Mouse (Mus musculus) embryonic facial prominence, embryonic 12.5 days (tissue): Measurements from ENCODE around the gene Tnrc6c. TPM values are rescaled to one million over a fixed set of nuclear protein-coding genes. Genes with fewer than 3 reads are reported as not detected.

Experiments used
- ATAC-seq: fragments of 200-750 bp; cut with Nextera tagmentation; 2 replicates; pipeline ENCODE4 v1.8.0; 2017; ENCODE audit not compliant: insufficient number of reproducible peaks, insufficient read depth, low FRiP score, low TSS enrichment
- H3K27ac ChIP-seq: fragments of 300-500 bp; sonication (generic); 2 replicates; pipeline ENCODE4 v1.5.1; 2016; ENCODE audit warnings: mild to moderate bottlenecking
- H3K27me3 ChIP-seq: fragments of 300-500 bp; sonication (generic); 2 replicates; pipeline ENCODE4 v1.6.1; 2016; ENCODE audit warnings: mild to moderate bottlenecking, moderate library complexity
- H3K36me3 ChIP-seq: fragments of 300-500 bp; sonication (generic); 2 replicates; pipeline ENCODE4 v1.6.1; 2016; ENCODE audit warnings: mild to moderate bottlenecking
- H3K4me1 ChIP-seq: fragments of 300-500 bp; sonication (generic); 2 replicates; pipeline ENCODE4 v1.6.1; 2016
- H3K4me2 ChIP-seq: fragments of 300-500 bp; sonication (generic); replicated peaks from 2 replicates; pipeline ENCODE4 v1.6.1; 2016; ENCODE audit warnings: mild to moderate bottlenecking, moderate library complexity
- H3K4me3 ChIP-seq: fragments of 300-500 bp; sonication (generic); 2 replicates; pipeline ENCODE4 v1.5.1; 2016; ENCODE audit warnings: mild to moderate bottlenecking
- H3K9ac ChIP-seq: fragments of 300-500 bp; sonication (generic); 2 replicates; pipeline ENCODE4 v1.6.1; 2016; ENCODE audit warnings: mild to moderate bottlenecking, moderate library complexity
- H3K9me3 ChIP-seq: fragments of 300-500 bp; sonication (generic); 2 replicates; pipeline ENCODE4 v1.6.1; 2016; ENCODE audit warnings: mild to moderate bottlenecking, moderate library complexity
- WGBS: fragments of 180-500 bp; shearing (Covaris S2); methylation state at CpG from one replicate; pipeline ENCODE4 v1.1.7; 2016; 5-methylcytosine and 5-hydroxymethylcytosine counted together
- polyA plus RNA-seq: library from polyadenylated mRNA; unstranded; fragments of >200 nt; fragmentation: Nextera tagmentation; extraction: Ambion mirVana; gene quantifications from 2 replicates; pipeline ENCODE4 v1.2.1, GENCODE M21; 2016

Gene Tnrc6c
- 23.9 and 26.1 TPM in 2 replicates for polyA plus RNA-seq

DNA sequence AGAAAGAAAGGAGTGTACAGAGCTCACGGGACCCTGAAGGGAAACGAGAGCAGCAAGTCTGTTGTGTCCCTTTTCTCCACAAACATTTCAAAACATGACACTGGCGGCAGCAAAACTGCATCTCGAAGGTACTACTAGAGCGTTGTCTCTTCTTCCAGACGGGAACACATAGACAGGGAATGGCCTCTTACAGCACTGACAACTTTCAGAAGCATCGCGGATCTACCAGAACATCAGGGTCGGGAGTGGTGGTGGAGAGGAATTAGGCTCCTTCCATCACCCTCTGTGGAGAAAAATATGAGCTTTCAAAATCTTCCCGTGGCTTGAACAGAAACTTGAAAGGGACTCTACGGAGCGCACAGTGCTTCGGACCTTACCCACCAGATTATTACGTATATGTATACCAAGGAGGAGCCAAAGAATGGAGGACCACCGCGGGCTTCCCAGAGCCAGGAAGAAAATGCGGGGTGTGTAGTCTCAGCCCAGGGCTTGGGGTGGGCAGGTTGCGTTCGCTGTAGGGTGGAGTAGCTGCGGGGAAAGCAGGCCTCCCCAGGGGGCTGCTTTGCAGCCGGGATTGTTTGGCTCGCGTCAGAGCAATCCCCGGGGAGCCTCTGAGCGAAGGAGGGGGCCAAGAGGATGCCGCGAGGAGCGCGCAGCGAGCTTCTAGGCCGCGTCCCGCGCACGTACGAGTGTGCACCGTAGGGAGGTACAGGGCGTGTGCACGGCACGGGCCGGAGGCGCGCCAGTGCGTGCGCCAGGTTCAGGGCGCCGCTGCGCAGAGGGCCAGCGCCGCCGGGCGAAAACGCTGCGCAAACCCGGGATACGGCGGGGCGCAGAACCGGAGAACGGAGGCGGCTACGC lies at the start of gene Tnrc6c:
Gene Tnrc6c (plus strand): TSS at position 799 of the 861 bp plus-strand sequence.
- H3K9me3 ChIP-seq: no peaks in the 10 kb centered on the region
- H3K9ac ChIP-seq: peak within 1 kb of the TSS; percentile 99
- peak within 1 kb of the TSS; percentile 83 for H3K4me2 ChIP-seq
- peak within 1 kb of the TSS; percentile 98 for H3K27ac ChIP-seq
- under 1% methylated on average over 62 of the region's 62 CpGs for WGBS
- peaks cover 31% of the 10 kb centered on the region for H3K4me1 ChIP-seq
- no peaks in the 10 kb centered on the region for H3K36me3 ChIP-seq
- ATAC-seq: peak; percentile 94
- H3K27me3 ChIP-seq: 0 out of 2 replicates have a peak, but pooled peaks cover 3% of the 10 kb centered on the region
- peak within 1 kb of the TSS; percentile 94 for H3K4me3 ChIP-seq

DNA sequence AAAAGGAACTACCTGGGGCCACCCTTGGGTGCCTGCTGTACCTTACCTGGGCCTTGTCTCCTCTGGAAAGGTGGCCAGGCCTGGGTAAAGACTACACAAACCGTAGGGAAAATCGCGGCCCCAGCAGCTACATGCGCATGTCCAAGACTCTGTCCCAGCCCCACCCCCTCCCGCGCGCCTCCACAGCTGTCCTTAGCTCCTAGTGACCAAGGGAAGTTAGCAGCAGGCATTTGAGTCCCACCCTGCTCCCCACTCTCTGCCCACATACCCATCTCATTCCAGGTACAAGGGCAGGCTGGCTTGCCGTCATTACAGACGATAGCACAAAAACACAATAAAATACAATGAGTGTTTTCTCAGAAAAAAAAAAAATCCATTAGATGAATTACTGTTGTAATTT lies 48.0 kb upstream of the Tnrc6c start:
- 46% methylated on average over 9 of the region's 9 CpGs for WGBS
- 0 out of 2 replicates have a peak, but pooled peaks cover 4% of the 10 kb centered on the region for H3K27me3 ChIP-seq
- peak overlapping the region; percentile 24; the same call in 1 of the 2 replicates for H3K4me2 ChIP-seq
- H3K9ac ChIP-seq: no peak overlapping the region
- H3K27ac ChIP-seq: peak overlapping the region; percentile 47; the same call in 1 of the 2 replicates
- no peak overlapping the region for H3K4me3 ChIP-seq
- no peaks in the 10 kb centered on the region for H3K36me3 ChIP-seq
- H3K4me1 ChIP-seq: peaks cover 45% of the 10 kb centered on the region
- ATAC-seq: no peak
- no peaks in the 10 kb centered on the region for H3K9me3 ChIP-seq

DNA sequence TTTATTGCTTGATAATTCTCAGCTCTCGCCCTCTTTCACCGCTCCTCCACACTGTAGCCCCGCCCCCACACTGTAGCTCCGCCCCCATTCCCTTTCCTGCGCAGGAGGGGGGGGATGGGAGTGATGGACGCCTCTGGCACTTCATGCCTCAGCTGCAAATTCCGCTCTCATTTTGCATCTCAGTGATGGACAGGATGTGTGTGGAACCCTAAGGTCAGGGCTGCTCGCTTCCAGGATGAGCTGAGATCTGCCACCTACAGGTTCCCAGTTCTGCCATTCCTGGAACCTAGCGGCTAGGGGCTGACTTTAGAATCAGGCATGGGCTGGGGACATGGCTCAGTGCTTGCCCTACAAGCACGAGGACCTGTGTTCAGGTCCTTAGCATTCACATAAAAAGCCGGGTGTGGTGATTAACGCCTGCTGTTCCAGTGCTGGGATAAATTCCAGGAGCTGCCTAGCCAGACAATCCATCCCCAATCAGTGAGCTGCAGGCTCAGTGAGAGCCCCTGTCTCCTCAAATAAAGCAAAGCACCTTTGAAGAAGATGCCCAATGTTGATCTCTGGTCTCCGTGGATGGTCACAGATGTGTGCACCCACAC lies 47.4 kb upstream of the Tnrc6c start:
- Histone ChIP-seq H3K4me2 (no peak overlapping the region), H3K9me3 (no peaks in the 10 kb centered on the region), H3K4me1 (peaks cover 50% of the 10 kb centered on the region), H3K27me3 (no peaks in the 10 kb centered on the region), H3K36me3 (no peaks in the 10 kb centered on the region), H3K4me3 (no peak overlapping the region), H3K9ac (no peak overlapping the region), H3K27ac (0 out of 2 replicates have a peak overlapping the region, but pooled peaks have one; percentile 9)
- 12% methylated on average over 13 of the region's 13 CpGs for WGBS
- ATAC-seq: no peak; the same call in 1 of the 2 replicates

DNA sequence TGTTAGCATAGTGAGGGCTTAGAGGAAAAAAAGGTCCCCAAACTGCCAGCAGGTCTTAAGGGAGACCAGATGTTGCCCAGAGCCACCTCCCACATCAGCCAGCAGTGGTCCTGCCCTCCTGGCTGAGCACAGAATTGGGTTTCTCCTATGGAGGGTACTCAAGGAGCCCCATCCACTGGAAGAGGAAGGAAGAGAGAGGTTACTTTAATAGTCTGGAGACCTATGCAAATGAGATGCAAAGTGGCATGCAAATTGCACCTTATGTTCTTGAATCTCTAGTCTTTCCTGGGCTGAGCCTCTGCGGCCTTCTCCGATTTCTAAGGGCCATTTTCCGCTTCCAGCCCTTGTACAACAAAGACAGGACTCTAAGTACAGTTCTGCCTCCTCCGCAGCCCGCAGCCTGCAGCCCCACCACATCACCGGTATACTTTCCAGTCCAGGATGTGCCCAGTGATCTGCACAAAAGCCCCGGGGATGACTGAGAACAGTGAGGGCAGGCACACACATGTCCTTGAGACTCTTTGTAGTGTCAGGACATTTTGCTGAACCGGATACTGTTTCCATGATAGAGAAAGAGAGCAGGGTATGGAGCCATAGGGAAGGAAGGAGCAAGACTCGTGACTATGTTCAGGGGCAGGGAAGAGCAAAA lies 45.8 kb upstream of the Tnrc6c start:
- Histone ChIP-seq H3K4me3 (no peak overlapping the region), H3K9me3 (no peaks in the 10 kb centered on the region), H3K4me2 (no peak overlapping the region), H3K4me1 (peaks cover 50% of the 10 kb centered on the region), H3K27me3 (no peaks in the 10 kb centered on the region; the same call in 1 of the 2 replicates), H3K9ac (no peak overlapping the region), H3K27ac (peak overlapping the region; percentile 81), H3K36me3 (no peaks in the 10 kb centered on the region)
- 22% methylated on average over 9 of the region's 9 CpGs for WGBS
- no peak for ATAC-seq

DNA sequence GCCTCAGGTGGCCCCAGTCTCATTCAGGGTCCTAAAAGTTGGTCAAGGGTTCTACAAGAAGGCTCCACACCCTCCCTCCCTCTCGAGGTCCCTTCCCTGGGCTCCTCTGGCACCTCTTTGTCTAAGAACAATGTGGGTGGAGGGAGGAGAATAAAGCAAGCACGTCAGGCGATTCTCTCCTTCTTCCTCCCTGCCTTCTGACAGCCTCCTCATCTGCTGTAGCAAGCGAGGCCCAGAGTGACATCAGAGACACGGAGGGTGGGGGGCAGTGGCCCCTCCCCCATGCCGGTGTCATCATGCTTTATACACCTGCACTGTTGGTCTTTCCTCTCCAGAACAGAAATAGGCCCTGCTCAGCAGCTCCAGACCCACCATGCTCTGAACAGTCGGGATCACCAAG lies 45.1 kb upstream of the Tnrc6c start:
- Histone ChIP-seq H3K27ac (peak overlapping the region; percentile 81; the same call in 1 of the 2 replicates), H3K9ac (no peak overlapping the region), H3K36me3 (no peaks in the 10 kb centered on the region), H3K4me1 (peaks cover 50% of the 10 kb centered on the region), H3K4me3 (no peak overlapping the region), H3K9me3 (no peaks in the 10 kb centered on the region), H3K27me3 (no peaks in the 10 kb centered on the region; the same call in 1 of the 2 replicates), H3K4me2 (no peak overlapping the region)
- WGBS: 51% methylated on average over 7 of the region's 7 CpGs
- ATAC-seq: no peak

DNA sequence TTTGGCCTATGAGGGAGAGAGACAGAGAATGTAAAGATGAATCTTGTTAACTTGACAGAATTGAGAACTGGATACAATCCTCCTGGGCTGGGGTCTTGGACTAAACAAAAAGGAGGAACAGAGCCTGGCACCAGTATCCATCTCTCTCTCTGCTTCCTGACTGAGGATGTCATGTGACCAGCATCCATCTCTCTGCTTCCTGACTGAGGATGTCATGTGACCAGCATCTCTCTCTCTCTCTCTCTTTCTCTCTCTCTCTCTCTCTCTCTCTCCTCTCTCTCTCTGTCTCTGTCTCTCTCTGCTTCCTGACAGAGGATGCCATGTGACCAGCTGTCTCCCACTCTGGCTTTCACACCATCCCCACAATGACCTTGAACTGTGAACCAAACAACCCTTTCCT lies 43.5 kb upstream of the Tnrc6c start:
- ATAC-seq: no peak
- no peaks in the 10 kb centered on the region for H3K36me3 ChIP-seq
- no peak overlapping the region for H3K27ac ChIP-seq
- peaks cover 46% of the 10 kb centered on the region for H3K4me1 ChIP-seq
- H3K4me3 ChIP-seq: no peak overlapping the region
- no peak overlapping the region for H3K9ac ChIP-seq
- no peaks in the 10 kb centered on the region for H3K9me3 ChIP-seq
- H3K4me2 ChIP-seq: no peak overlapping the region
- peaks cover 10% of the 10 kb centered on the region for H3K27me3 ChIP-seq

DNA sequence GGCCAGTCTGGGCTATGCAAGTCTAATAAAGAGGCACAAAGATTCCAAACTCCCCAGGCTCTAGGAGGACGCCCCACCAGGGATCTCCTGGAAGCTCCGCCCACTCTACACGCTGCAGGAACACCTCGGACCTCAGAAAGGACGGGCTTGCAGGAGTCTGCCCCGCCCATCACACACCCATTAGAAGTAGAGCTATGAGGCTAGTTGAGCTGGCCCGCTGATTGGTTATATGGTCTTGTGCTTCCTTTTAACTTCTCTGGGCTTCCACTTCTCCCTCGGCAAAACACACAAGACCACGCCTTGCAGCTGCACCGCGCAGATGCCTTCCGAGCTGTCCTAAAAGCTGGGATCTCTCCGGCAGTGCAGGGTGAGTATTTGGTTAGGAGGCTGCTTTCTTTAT lies 43.0 kb upstream of the Tnrc6c start:
- H3K4me3 ChIP-seq: peak overlapping the region; percentile 16; the same call in 1 of the 2 replicates
- 0 out of 2 replicates have a peak, but pooled peaks have one; percentile 26 for ATAC-seq
- H3K4me1 ChIP-seq: peaks cover 41% of the 10 kb centered on the region
- H3K9me3 ChIP-seq: no peaks in the 10 kb centered on the region
- 12% methylated on average over 13 of the region's 13 CpGs for WGBS
- H3K27ac ChIP-seq: no peak overlapping the region
- H3K9ac ChIP-seq: no peak overlapping the region
- H3K27me3 ChIP-seq: peaks cover 15% of the 10 kb centered on the region
- H3K36me3 ChIP-seq: no peaks in the 10 kb centered on the region
- peak overlapping the region; percentile 37 for H3K4me2 ChIP-seq

DNA sequence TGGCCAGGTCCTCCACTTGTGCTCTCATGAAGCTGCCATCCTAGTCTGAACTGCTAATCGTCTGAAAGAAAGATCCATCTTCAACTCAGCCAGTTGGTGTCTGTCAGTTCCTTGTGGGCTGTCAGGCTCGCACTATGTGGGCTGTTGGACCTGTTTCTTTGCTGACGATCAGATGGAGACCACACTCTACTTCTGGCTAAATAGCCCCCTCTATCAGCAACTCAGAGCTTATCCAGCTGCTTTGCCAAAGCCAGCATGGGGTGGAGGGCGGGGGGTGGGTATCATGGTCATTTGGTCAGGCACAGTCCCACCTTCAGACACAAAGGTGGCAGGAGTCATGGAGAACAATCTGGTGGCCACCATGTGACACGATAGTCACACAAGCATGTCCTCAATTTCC lies 42.2 kb upstream of the Tnrc6c start:
- Histone ChIP-seq H3K9me3 (no peaks in the 10 kb centered on the region), H3K36me3 (no peaks in the 10 kb centered on the region), H3K4me1 (peaks cover 35% of the 10 kb centered on the region), H3K27me3 (peaks cover 23% of the 10 kb centered on the region), H3K27ac (no peak overlapping the region), H3K9ac (no peak overlapping the region), H3K4me3 (no peak overlapping the region), H3K4me2 (no peak overlapping the region; the same call in 1 of the 2 replicates)
- ATAC-seq: no peak
- WGBS: 52% methylated on average over 5 of the region's 5 CpGs

DNA sequence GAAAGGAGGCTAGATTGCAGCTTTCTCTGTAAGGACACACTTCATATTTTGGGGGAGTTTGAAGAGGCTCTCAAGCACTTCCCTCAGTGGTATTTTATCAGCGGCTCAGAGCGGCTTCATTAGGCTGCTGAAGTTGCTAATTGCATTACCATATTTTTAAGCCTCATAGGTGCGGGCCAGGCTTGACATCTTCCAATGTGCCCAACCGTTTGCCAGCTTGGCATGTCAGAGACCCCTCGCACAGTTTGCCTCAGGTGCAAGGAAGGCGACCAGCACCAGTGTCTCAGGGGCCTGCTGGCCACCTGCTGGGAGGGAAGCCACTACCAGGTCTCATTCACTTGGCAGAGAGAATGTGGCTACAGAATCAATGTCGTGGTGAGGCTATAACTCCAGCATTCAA lies 41.2 kb upstream of the Tnrc6c start:
- ATAC-seq: no peak
- H3K4me1 ChIP-seq: peaks cover 39% of the 10 kb centered on the region
- H3K4me2 ChIP-seq: no peak overlapping the region
- no peak overlapping the region for H3K9ac ChIP-seq
- no peak overlapping the region for H3K4me3 ChIP-seq
- peaks cover 25% of the 10 kb centered on the region for H3K27me3 ChIP-seq
- H3K9me3 ChIP-seq: no peaks in the 10 kb centered on the region
- no peaks in the 10 kb centered on the region for H3K36me3 ChIP-seq
- 58% methylated on average over 7 of the region's 7 CpGs for WGBS
- H3K27ac ChIP-seq: no peak overlapping the region

DNA sequence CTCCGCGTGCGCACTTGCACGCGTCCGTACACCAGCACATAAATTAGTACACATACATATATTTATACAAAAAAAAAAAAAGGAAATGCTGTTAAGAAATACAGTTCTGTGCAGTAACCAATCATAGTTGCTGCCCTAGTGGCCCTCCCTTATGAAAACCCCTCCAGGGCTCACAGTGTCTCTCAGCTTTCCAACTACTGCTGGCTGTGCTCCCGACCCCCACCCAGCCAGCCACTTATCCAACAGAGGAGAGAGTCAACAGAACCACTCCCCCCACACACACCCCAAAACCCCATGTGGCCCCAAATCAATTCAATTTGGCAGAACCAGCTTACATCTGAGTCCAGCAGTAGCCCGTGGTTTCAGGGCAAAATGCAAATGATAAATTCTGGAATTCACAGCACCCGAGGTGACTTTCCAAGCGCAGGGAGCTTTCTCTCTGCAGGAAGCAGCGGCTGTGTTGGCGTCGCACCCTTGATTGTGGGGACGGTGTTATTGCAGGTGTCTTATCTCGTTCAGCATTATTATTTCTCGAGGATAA lies 36.7 kb upstream of the Tnrc6c start:
- no peak for ATAC-seq
- WGBS: 22% methylated on average over 16 of the region's 16 CpGs
- H3K9ac ChIP-seq: no peak overlapping the region
- peak overlapping the region; percentile 12; the same call in 1 of the 2 replicates for H3K27ac ChIP-seq
- H3K9me3 ChIP-seq: no peaks in the 10 kb centered on the region
- peaks cover 30% of the 10 kb centered on the region for H3K27me3 ChIP-seq
- peaks cover 37% of the 10 kb centered on the region for H3K4me1 ChIP-seq
- H3K4me3 ChIP-seq: 0 out of 2 replicates have a peak overlapping the region, but pooled peaks have one; percentile 3
- no peaks in the 10 kb centered on the region for H3K36me3 ChIP-seq
- H3K4me2 ChIP-seq: peak overlapping the region; percentile 33

DNA sequence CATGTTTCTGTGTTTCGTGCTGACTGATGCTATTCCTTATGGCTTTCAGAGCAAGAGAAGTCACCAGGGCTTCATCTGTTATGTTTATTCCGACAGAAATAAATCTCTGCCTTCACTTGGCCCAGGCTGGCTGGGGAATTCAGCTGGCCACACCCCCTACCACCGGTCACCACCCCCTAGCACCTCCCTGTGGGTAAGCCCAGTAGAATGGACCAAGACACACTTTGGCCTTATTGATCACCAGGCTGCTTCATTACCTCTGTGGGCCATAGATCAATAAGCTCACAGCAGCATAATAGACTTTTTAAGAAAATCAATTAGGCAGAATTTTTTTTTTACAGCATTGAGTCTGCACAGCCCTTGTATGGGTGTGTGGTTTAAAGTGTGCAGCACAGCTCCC lies 35.9 kb upstream of the Tnrc6c start:
- Histone ChIP-seq H3K4me1 (peaks cover 37% of the 10 kb centered on the region), H3K4me2 (no peak overlapping the region), H3K9ac (no peak overlapping the region), H3K4me3 (no peak overlapping the region), H3K36me3 (no peaks in the 10 kb centered on the region), H3K9me3 (no peaks in the 10 kb centered on the region), H3K27ac (no peak overlapping the region; the same call in 1 of the 2 replicates), H3K27me3 (peaks cover 30% of the 10 kb centered on the region)
- ATAC-seq: no peak
- WGBS: 13% methylated on average over 3 of the region's 3 CpGs
